Mouse (Mus musculus) embryonic facial prominence, embryonic 15.5 days (tissue): ENCODE results near the gene Srsf5. TPM values are rescaled to one million over a fixed set of nuclear protein-coding genes. Genes with fewer than 3 reads are reported as not detected.
"Not testable (repeated sequence)": the region's sequence is repeated elsewhere in the genome, so short reads cannot be mapped to it uniquely, and the experiment has no call there.

Experiments
- ATAC-seq: fragments of 200-750 bp; cut with Nextera tagmentation; 2 replicates; pipeline ENCODE4 v1.8.0; 2017; ENCODE audit warnings: low read depth, moderate TSS enrichment; ENCODE audit not compliant: insufficient number of reproducible peaks, low FRiP score, low TSS enrichment
- H3K27ac ChIP-seq: fragments of 300-500 bp; sonication (generic); replicated peaks from 2 replicates; pipeline ENCODE4 v1.5.1; 2015; ENCODE audit warnings: mild to moderate bottlenecking, inconsistent platforms
- H3K27me3 ChIP-seq: fragments of 300-500 bp; sonication (generic); 2 replicates; pipeline ENCODE4 v1.6.1; 2015; ENCODE audit warnings: inconsistent platforms
- H3K36me3 ChIP-seq: fragments of 300-500 bp; sonication (generic); 2 replicates; pipeline ENCODE4 v1.6.1; 2015; ENCODE audit warnings: mild to moderate bottlenecking, inconsistent platforms
- H3K4me1 ChIP-seq: fragments of 300-500 bp; sonication (generic); 2 replicates; pipeline ENCODE4 v1.6.1; 2015; ENCODE audit warnings: inconsistent platforms
- H3K4me2 ChIP-seq: fragments of 300-500 bp; sonication (generic); replicated peaks from 2 replicates; pipeline ENCODE4 v1.6.1; 2015; ENCODE audit warnings: mild to moderate bottlenecking, inconsistent platforms
- H3K4me3 ChIP-seq: fragments of 300-500 bp; sonication (generic); replicated peaks from 2 replicates; pipeline ENCODE4 v1.5.1; 2015; ENCODE audit warnings: mild to moderate bottlenecking, inconsistent platforms
- H3K9ac ChIP-seq: fragments of 300-500 bp; sonication (generic); 2 replicates; pipeline ENCODE4 v1.6.1; 2015; ENCODE audit warnings: inconsistent platforms
- H3K9me3 ChIP-seq: fragments of 300-500 bp; sonication (generic); replicated peaks from 2 replicates; pipeline ENCODE4 v1.6.1; 2016; ENCODE audit warnings: inconsistent platforms
- WGBS: fragments of 180-500 bp; shearing (Covaris S2); methylation state at CpG from one replicate; pipeline ENCODE4 v1.1.7; 2015; 5-methylcytosine and 5-hydroxymethylcytosine counted together
- polyA plus RNA-seq: library from polyadenylated mRNA; unstranded; fragments of >200 nt; fragmentation: Nextera tagmentation; extraction: Ambion mirVana; gene quantifications from 2 replicates; pipeline ENCODE4 v1.2.1, GENCODE M21; 2015

The Srsf5 gene
- polyA plus RNA-seq, 1 experiment from 2014 or later: 588 TPM

GRCm38 (mm10) chr12:80930141-80930540 is 15.2 kb upstream of the Srsf5 start:
- Histone ChIP-seq H3K27me3 (no peaks in the 10 kb centered on the region), H3K4me1 (no peaks in the 10 kb centered on the region), H3K36me3 (no peaks in the 10 kb centered on the region), H3K27ac (no peak overlapping the region), H3K4me3 (no peak overlapping the region), H3K9me3 (no peaks in the 10 kb centered on the region), H3K4me2 (no peak overlapping the region), H3K9ac (no peak overlapping the region)
- 74% methylated on average over 7 of the region's 7 CpGs for WGBS
- ATAC-seq: no peak

GRCm38 (mm10) chr12:80931402-80932140 is 13.7 kb upstream of the Srsf5 start:
- no peak for ATAC-seq
- Histone ChIP-seq H3K9me3 (no peaks in the 10 kb centered on the region), H3K4me2 (no peak overlapping the region), H3K27ac (no peak overlapping the region), H3K9ac (no peak overlapping the region), H3K36me3 (no peaks in the 10 kb centered on the region), H3K4me1 (no peaks in the 10 kb centered on the region), H3K4me3 (no peak overlapping the region), H3K27me3 (no peaks in the 10 kb centered on the region)
- 82% methylated on average over 3 of the region's 3 CpGs for WGBS

GRCm38 (mm10) chr12:80932865-80933264 is 12.4 kb upstream of the Srsf5 start:
- 92% methylated on average over 1 of the region's 1 CpGs for WGBS
- H3K4me1 ChIP-seq: no peaks in the 10 kb centered on the region
- no peaks in the 10 kb centered on the region for H3K9me3 ChIP-seq
- H3K27me3 ChIP-seq: no peaks in the 10 kb centered on the region
- no peak overlapping the region for H3K4me3 ChIP-seq
- H3K36me3 ChIP-seq: no peaks in the 10 kb centered on the region
- H3K27ac ChIP-seq: no peak overlapping the region
- no peak overlapping the region for H3K9ac ChIP-seq
- H3K4me2 ChIP-seq: no peak overlapping the region
- no peak for ATAC-seq

GRCm38 (mm10) chr12:80936751-80937150 is 8.6 kb upstream of the Srsf5 start:
- Histone ChIP-seq H3K27ac (no peak overlapping the region), H3K9me3 (no peaks in the 10 kb centered on the region), H3K4me1 (no peaks in the 10 kb centered on the region), H3K36me3 (no peaks in the 10 kb centered on the region), H3K4me3 (no peak overlapping the region), H3K9ac (no peak overlapping the region), H3K4me2 (no peak overlapping the region), H3K27me3 (no peaks in the 10 kb centered on the region)
- no peak for ATAC-seq
- 68% methylated on average over 2 of the region's 2 CpGs for WGBS

GRCm38 (mm10) chr12:80937331-80938029 is 7.8 kb upstream of the Srsf5 start:
- Histone ChIP-seq H3K9ac (no peak overlapping the region), H3K4me1 (no peaks in the 10 kb centered on the region), H3K36me3 (no peaks in the 10 kb centered on the region), H3K9me3 (no peaks in the 10 kb centered on the region), H3K4me3 (no peak overlapping the region), H3K27me3 (no peaks in the 10 kb centered on the region), H3K27ac (no peak overlapping the region), H3K4me2 (no peak overlapping the region)
- no peak for ATAC-seq
- WGBS: 62% methylated on average over 9 of the region's 9 CpGs

GRCm38 (mm10) chr12:80938642-80939041 is 6.7 kb upstream of the Srsf5 start:
- Histone ChIP-seq H3K9me3 (no peaks in the 10 kb centered on the region), H3K27me3 (no peaks in the 10 kb centered on the region), H3K4me1 (no peaks in the 10 kb centered on the region), H3K36me3 (no peaks in the 10 kb centered on the region), H3K27ac (no peak overlapping the region), H3K9ac (no peak overlapping the region), H3K4me2 (no peak overlapping the region), H3K4me3 (no peak overlapping the region)
- ATAC-seq: no peak
- 49% methylated on average over 5 of the region's 5 CpGs for WGBS

- H3K36me3 ChIP-seq: no peaks in the 10 kb centered on the region
- H3K27me3 ChIP-seq: no peaks in the 10 kb centered on the region
- no peak overlapping the region for H3K4me2 ChIP-seq
- H3K4me1 ChIP-seq: no peaks in the 10 kb centered on the region
- H3K9ac ChIP-seq: no peak overlapping the region
- WGBS: 72% methylated on average over 4 of the region's 4 CpGs
- no peak for ATAC-seq
- no peak overlapping the region for H3K27ac ChIP-seq
- H3K4me3 ChIP-seq: no peak overlapping the region
- H3K9me3 ChIP-seq: no peaks in the 10 kb centered on the region
Measured at GRCm38 (mm10) chr12:80939165-80939564, 6.1 kb upstream of the Srsf5 start.

- Histone ChIP-seq H3K4me2 (no peak overlapping the region), H3K27ac (no peak overlapping the region), H3K4me1 (peaks cover 5% of the 10 kb centered on the region; the same call in 1 of the 2 replicates), H3K4me3 (no peak overlapping the region), H3K36me3 (no peaks in the 10 kb centered on the region), H3K27me3 (no peaks in the 10 kb centered on the region), H3K9ac (no peak overlapping the region), H3K9me3 (no peaks in the 10 kb centered on the region)
- no peak for ATAC-seq
- WGBS: 95% methylated on average over 3 of the region's 3 CpGs
Measured at GRCm38 (mm10) chr12:80941886-80942285, 3.4 kb upstream of the Srsf5 start.

- Histone ChIP-seq H3K27me3 (no peaks in the 10 kb centered on the region), H3K9me3 (no peaks in the 10 kb centered on the region), H3K4me3 (no peak overlapping the region), H3K4me1 (peaks cover 15% of the 10 kb centered on the region), H3K9ac (no peak overlapping the region), H3K4me2 (no peak overlapping the region), H3K36me3 (peaks cover 12% of the 10 kb centered on the region), H3K27ac (no peak overlapping the region)
- ATAC-seq: no peak
- 83% methylated on average over 3 of the region's 3 CpGs for WGBS
Measured at GRCm38 (mm10) chr12:80943395-80943794, 1.9 kb upstream of the Srsf5 start.

- Histone ChIP-seq H3K36me3 (peaks cover 18% of the 10 kb centered on the region), H3K4me3 (no peak overlapping the region), H3K9me3 (no peaks in the 10 kb centered on the region), H3K27ac (no peak overlapping the region), H3K9ac (no peak overlapping the region), H3K27me3 (no peaks in the 10 kb centered on the region), H3K4me1 (peaks cover 16% of the 10 kb centered on the region), H3K4me2 (no peak overlapping the region)
- no peak for ATAC-seq
- 90% methylated on average over 4 of the region's 4 CpGs for WGBS
Measured at GRCm38 (mm10) chr12:80944204-80944603, 1.1 kb upstream of the Srsf5 start.

GRCm38 (mm10) chr12:80944963-80945333 is 356 bp upstream of the Srsf5 start:
- H3K4me2 ChIP-seq: peak overlapping the region; percentile 44
- peaks cover 16% of the 10 kb centered on the region for H3K4me1 ChIP-seq
- H3K4me3 ChIP-seq: peak overlapping the region; percentile 93
- peak overlapping the region; percentile 28; the same call in 1 of the 2 replicates for H3K9ac ChIP-seq
- peak overlapping the region; percentile 98 for H3K27ac ChIP-seq
- H3K36me3 ChIP-seq: peaks cover 24% of the 10 kb centered on the region
- not testable (repeated sequence) for H3K27me3 ChIP-seq, H3K9me3 ChIP-seq
- under 1% methylated on average over 9 of the region's 9 CpGs for WGBS
- peak; percentile 17 for ATAC-seq

- Histone ChIP-seq H3K9me3 (no peaks in the 10 kb centered on the region), H3K4me1 (peaks cover 17% of the 10 kb centered on the region), H3K27ac (peak overlapping the region; percentile 98), H3K36me3 (peaks cover 29% of the 10 kb centered on the region), H3K4me3 (peak overlapping the region; percentile 93), H3K4me2 (peak overlapping the region; percentile 64), H3K27me3 (no peaks in the 10 kb centered on the region), H3K9ac (peak overlapping the region; percentile 97)
- WGBS: 1% methylated on average over 43 of the region's 47 CpGs
- ATAC-seq: peak; percentile 98
Measured at GRCm38 (mm10) chr12:80945996-80946355, 672 bp downstream of the Srsf5 start.
